Mouse (Mus musculus): Measurements from ENCODE around the gene Pax1. TPM values are rescaled to one million over a fixed set of nuclear protein-coding genes. Genes with fewer than 3 reads are reported as not detected.

Pax1 gene
- 0.07 TPM in 1 of 2 replicates, not detected in the other for polyA plus RNA-seq (2014; fragmentation: Nextera tagmentation; extraction: Ambion mirVana)

GRCm38 (mm10) chr2:147361581-147361980, at the start of gene Pax1:
Gene Pax1 (plus strand): TSS chr2:147361925.
- H3K4me1 ChIP-seq (ENCODE audit: insufficient read depth): no peaks in the 10 kb centered on the region
- H3K4me3 ChIP-seq (ENCODE audit: low read depth, low read length): peak within 1 kb of the TSS; percentile 9; the same call in 1 of the 2 replicates
- no peak for TF ChIP-seq CTCF (IDR thresholded peaks at IDR 0.05; ENCODE audit: low read depth)
- no peaks in the 10 kb centered on the region for H3K9me3 ChIP-seq (ENCODE audit: low read depth, low read length)
- H3K27ac ChIP-seq (ENCODE audit: low read depth): no peak within 1 kb of the TSS
- ATAC-seq (ENCODE audit: insufficient read depth): no peak
- peak; percentile 41 for DNase-seq
- H3K9ac ChIP-seq: no peak within 1 kb of the TSS
- WGBS: under 1% methylated on average over 18 of the region's 18 CpGs
- H3K27me3 ChIP-seq (ENCODE audit: insufficient read depth, low read length): peaks cover 93% of the 10 kb centered on the region
- H3K36me3 ChIP-seq (ENCODE audit: insufficient read depth): no peaks in the 10 kb centered on the region
- H3K4me2 ChIP-seq: 0 out of 2 replicates have a peak within 1 kb of the TSS, but pooled peaks have one; percentile 12

- Histone ChIP-seq H3K9ac (no peak overlapping the region), H3K27ac (ENCODE audit: low read depth) (no peak overlapping the region), H3K36me3 (ENCODE audit: insufficient read depth) (no peaks in the 10 kb centered on the region), H3K4me1 (ENCODE audit: insufficient read depth) (no peaks in the 10 kb centered on the region), H3K9me3 (ENCODE audit: low read depth, low read length) (no peaks in the 10 kb centered on the region), H3K4me2 (no peak overlapping the region), H3K4me3 (ENCODE audit: low read depth, low read length) (no peak overlapping the region), H3K27me3 (ENCODE audit: insufficient read depth, low read length) (no peaks in the 10 kb centered on the region)
- TF ChIP-seq CTCF (IDR thresholded peaks at IDR 0.05; ENCODE audit: low read depth): peak; percentile 70
- DNase-seq (peak; percentile 65), ATAC-seq (ENCODE audit: insufficient read depth) (no peak)
- WGBS: 12% methylated on average over 9 of the region's 9 CpGs
Measured at GRCm38 (mm10) chr2:147321036-147321435, 40.7 kb upstream of the Pax1 start.

- WGBS: 76% methylated on average over 2 of the region's 2 CpGs
- ATAC-seq (ENCODE audit: insufficient read depth) (no peak), DNase-seq (no peak)
Measured at GRCm38 (mm10) chr2:147325178-147325577, 36.5 kb upstream of the Pax1 start.

GRCm38 (mm10) chr2:147332731-147333130, 29.0 kb upstream of the Pax1 start:
- Histone ChIP-seq H3K9ac (no peak overlapping the region), H3K36me3 (ENCODE audit: insufficient read depth) (no peaks in the 10 kb centered on the region), H3K4me3 (ENCODE audit: low read depth, low read length) (no peak overlapping the region), H3K27ac (ENCODE audit: low read depth) (no peak overlapping the region), H3K4me2 (no peak overlapping the region), H3K9me3 (ENCODE audit: low read depth, low read length) (no peaks in the 10 kb centered on the region), H3K4me1 (ENCODE audit: insufficient read depth) (no peaks in the 10 kb centered on the region), H3K27me3 (ENCODE audit: insufficient read depth, low read length) (no peaks in the 10 kb centered on the region)
- DNase-seq (no peak), ATAC-seq (ENCODE audit: insufficient read depth) (no peak)
- 74% methylated on average over 2 of the region's 2 CpGs for WGBS
- no peak for TF ChIP-seq CTCF (IDR thresholded peaks at IDR 0.05; ENCODE audit: low read depth)

More at GRCm38 (mm10) chr2:147325178-147325577, 36.5 kb upstream of the Pax1 start:
- no peak overlapping the region for H3K27ac ChIP-seq (ENCODE audit: low read depth)
- no peak overlapping the region for H3K4me3 ChIP-seq (ENCODE audit: low read depth, low read length)
- no peak overlapping the region for H3K9ac ChIP-seq
- H3K4me1 ChIP-seq (ENCODE audit: insufficient read depth): no peaks in the 10 kb centered on the region
- no peaks in the 10 kb centered on the region for H3K9me3 ChIP-seq (ENCODE audit: low read depth, low read length)
- H3K36me3 ChIP-seq (ENCODE audit: insufficient read depth): no peaks in the 10 kb centered on the region
- no peak overlapping the region for H3K4me2 ChIP-seq
- no peak for TF ChIP-seq CTCF (IDR thresholded peaks at IDR 0.05; ENCODE audit: low read depth)
- H3K27me3 ChIP-seq (ENCODE audit: insufficient read depth, low read length): no peaks in the 10 kb centered on the region

- no peak for TF ChIP-seq CTCF (IDR thresholded peaks at IDR 0.05; ENCODE audit: low read depth)
- H3K9me3 ChIP-seq (ENCODE audit: low read depth, low read length): no peaks in the 10 kb centered on the region
- H3K36me3 ChIP-seq (ENCODE audit: insufficient read depth): no peaks in the 10 kb centered on the region
- no peak overlapping the region for H3K27ac ChIP-seq (ENCODE audit: low read depth)
- 46% methylated on average over 15 of the region's 15 CpGs for WGBS
- no peak overlapping the region for H3K4me3 ChIP-seq (ENCODE audit: low read depth, low read length)
- H3K4me1 ChIP-seq (ENCODE audit: insufficient read depth): no peaks in the 10 kb centered on the region
- no peak overlapping the region for H3K9ac ChIP-seq
- no peak for DNase-seq
- no peak for ATAC-seq (ENCODE audit: insufficient read depth)
- H3K27me3 ChIP-seq (ENCODE audit: insufficient read depth, low read length): no peaks in the 10 kb centered on the region
- H3K4me2 ChIP-seq: no peak overlapping the region
Measured at GRCm38 (mm10) chr2:147338729-147339128, 23.0 kb upstream of the Pax1 start.

- Histone ChIP-seq H3K27ac (ENCODE audit: low read depth) (no peak overlapping the region), H3K4me1 (ENCODE audit: insufficient read depth) (no peaks in the 10 kb centered on the region), H3K4me2 (no peak overlapping the region), H3K4me3 (ENCODE audit: low read depth, low read length) (no peak overlapping the region), H3K9me3 (ENCODE audit: low read depth, low read length) (no peaks in the 10 kb centered on the region), H3K36me3 (ENCODE audit: insufficient read depth) (no peaks in the 10 kb centered on the region), H3K27me3 (ENCODE audit: insufficient read depth, low read length) (no peaks in the 10 kb centered on the region), H3K9ac (no peak overlapping the region)
- WGBS: 54% methylated on average over 4 of the region's 4 CpGs
- no peak for TF ChIP-seq CTCF (IDR thresholded peaks at IDR 0.05; ENCODE audit: low read depth)
- DNase-seq (peak; percentile 32), ATAC-seq (ENCODE audit: insufficient read depth) (no peak)
Measured at GRCm38 (mm10) chr2:147339796-147340195, 21.9 kb upstream of the Pax1 start.

- 16% methylated on average over 2 of the region's 2 CpGs for WGBS
- DNase-seq (peak; percentile 37), ATAC-seq (ENCODE audit: insufficient read depth) (no peak)
- TF ChIP-seq CTCF (IDR thresholded peaks at IDR 0.05; ENCODE audit: low read depth): peak; percentile 30; the same call in 1 of the 2 replicates
- Histone ChIP-seq H3K9me3 (ENCODE audit: low read depth, low read length) (no peaks in the 10 kb centered on the region), H3K4me1 (ENCODE audit: insufficient read depth) (no peaks in the 10 kb centered on the region), H3K27me3 (ENCODE audit: insufficient read depth, low read length) (no peaks in the 10 kb centered on the region), H3K4me3 (ENCODE audit: low read depth, low read length) (no peak overlapping the region), H3K9ac (no peak overlapping the region), H3K4me2 (no peak overlapping the region), H3K27ac (ENCODE audit: low read depth) (no peak overlapping the region), H3K36me3 (ENCODE audit: insufficient read depth) (no peaks in the 10 kb centered on the region)
Measured at GRCm38 (mm10) chr2:147342198-147342597, 19.5 kb upstream of the Pax1 start.

Data from lung, embryonic 14.5 days (tissue).